In the genomic region with DNA sequence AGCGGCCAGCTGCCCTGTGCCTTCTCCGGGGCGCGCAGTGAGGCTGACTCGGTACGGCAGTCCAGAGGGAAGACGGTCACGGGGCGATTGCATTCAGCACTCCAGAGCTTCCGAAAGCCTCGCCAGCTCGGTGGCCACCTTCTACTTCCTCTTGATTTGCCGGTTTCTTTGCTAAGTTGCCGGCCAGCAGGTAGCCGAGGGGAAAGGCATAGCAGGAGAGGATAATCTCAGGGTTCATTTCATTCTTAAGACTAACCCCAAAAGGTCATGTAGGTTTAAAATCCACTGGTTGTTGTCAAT, we compare ENCODE assay signal across 8 mouse cellular contexts. TPM values are rescaled to one million over a fixed set of nuclear protein-coding genes. Genes with fewer than 3 reads are reported as not detected.
DNase-seq lines count a peak whose midpoint lies in the region; ATAC-seq and TF ChIP-seq lines count a peak whose summit lies in the region.

No protein-coding gene starts in this region.

- 0% methylated on average over 15 of the region's 15 CpGs for WGBS in cerebellum, adult 2 months
- under 1% methylated on average over 15 of the region's 15 CpGs for WGBS in liver, embryonic 12.5 days (ENCODE audit: insufficient replicate concordance)

- H3K27me3 ChIP-seq in cerebellum, adult 2 months (ENCODE audit: control insufficient read depth, insufficient read depth, low read length) = no peaks in the 10 kb centered on the region
- H3K27me3 ChIP-seq in liver, embryonic 12.5 days (replicated peaks) = peaks cover 42% of the 10 kb centered on the region

- H3K9ac ChIP-seq in liver, embryonic 12.5 days = peak overlapping the region; percentile 48; the same call in 1 of the 2 replicates

- no peak for ATAC-seq in liver, embryonic 12.5 days

- TF ChIP-seq POLR2A in cerebellum, adult 2 months (IDR thresholded peaks at IDR 0.05; ENCODE audit: borderline replicate concordance, insufficient read depth, low read length) = no peak

- no peaks in the 10 kb centered on the region for H3K9me3 ChIP-seq in liver, embryonic 12.5 days (replicated peaks)

- peak overlapping the region; percentile 70 for H3K4me3 ChIP-seq in cerebellum, adult 2 months (replicated peaks; ENCODE audit: insufficient read depth, low read depth, low read length)
- H3K4me3 ChIP-seq in liver, embryonic 12.5 days = peak overlapping the region; percentile 64

- no peaks in the 10 kb centered on the region for H3K36me3 ChIP-seq in liver, embryonic 12.5 days

- no peak for TF ChIP-seq CTCF in cerebellum, adult 2 months (IDR thresholded peaks at IDR 0.05; ENCODE audit: borderline replicate concordance, insufficient read depth, low read depth, low read length)

- H3K27ac ChIP-seq in cerebellum, adult 2 months (ENCODE audit: insufficient read depth, low read length) = peak overlapping the region; percentile 56
- H3K27ac ChIP-seq in liver, embryonic 12.5 days = no peak overlapping the region

- H3K4me2 ChIP-seq in liver, embryonic 12.5 days = peak overlapping the region; percentile 93

- no peak for DNase-seq in cerebellum, adult 2 months
- no peak for DNase-seq in cerebellum, postnatal 25 days
- peak; percentile 12 to 60 for DNase-seq in spleen, postnatal 4 days (ENCODE audit: low spot score in 2 of 2)
- DNase-seq in spleen, adult 18-20 months = no peak
- no peak for DNase-seq in thymus, postnatal 10 days (ENCODE audit: low spot score in 2 of 2)
- DNase-seq in cerebellum, postnatal 10 days = no peak
- no peak for DNase-seq in ovary, postnatal 14 days (ENCODE audit: low spot score)

- no peaks in the 10 kb centered on the region; the same call in 1 of the 2 replicates for H3K4me1 ChIP-seq in cerebellum, adult 2 months (ENCODE audit: control insufficient read depth, insufficient read depth, low read length)
- H3K4me1 ChIP-seq in liver, embryonic 12.5 days = peaks cover 24% of the 10 kb centered on the region

RNA-seq across cellular contexts. Expression of gene Epha7, which starts 2.6 kb away (rescaled TPM):
- 12.4 and 12.7 TPM in 2 replicates for polyA plus RNA-seq in cerebellum, adult 2 months (2012; rRNA removed)
- 6.0 and 6.3 TPM in 2 replicates for polyA plus RNA-seq in liver, embryonic 12.5 days (2016; fragmentation: Nextera tagmentation; extraction: Ambion mirVana)

Comparison
In these comparisons a context has a peak if more than half of its experiments do, and no peak if none do; other contexts are left out.
1. DNase-seq: peak in spleen, postnatal 4 days (2 of 2); none in cerebellum, adult 2 months (0 of 2), cerebellum, postnatal 25 days (0 of 2), spleen, adult 18-20 months (0 of 2), thymus, postnatal 10 days (0 of 2), cerebellum, postnatal 10 days (0 of 2) and ovary, postnatal 14 days (single experiment).